Mouse (Mus musculus) lung, embryonic 15.5 days (tissue): Measurements from ENCODE around the gene Ets1. TPM values are rescaled to one million over a fixed set of nuclear protein-coding genes. Genes with fewer than 3 reads are reported as not detected.

Experiments used
- ATAC-seq: fragments of 200-750 bp; cut with Nextera tagmentation; 2 replicates; pipeline ENCODE4 v1.8.0; 2017; ENCODE audit warnings: moderate number of reproducible peaks, borderline replicate concordance; ENCODE audit not compliant: low FRiP score, low TSS enrichment; ENCODE audit errors: extremely low read depth
- H3K27ac ChIP-seq: fragments of 300-500 bp; sonication (generic); 2 replicates; pipeline ENCODE4 v1.5.1; 2015; ENCODE audit warnings: moderate library complexity, mild to moderate bottlenecking, inconsistent platforms
- H3K27me3 ChIP-seq: fragments of 300-500 bp; sonication (generic); 2 replicates; pipeline ENCODE4 v1.6.1; 2015; ENCODE audit warnings: inconsistent platforms
- H3K36me3 ChIP-seq: fragments of 300-500 bp; sonication (generic); 2 replicates; pipeline ENCODE4 v1.6.1; 2015; ENCODE audit warnings: inconsistent platforms
- H3K4me1 ChIP-seq: fragments of 300-500 bp; sonication (generic); 2 replicates; pipeline ENCODE4 v1.6.1; 2015; ENCODE audit warnings: inconsistent platforms
- H3K4me2 ChIP-seq: fragments of 300-500 bp; sonication (generic); 2 replicates; pipeline ENCODE4 v1.6.1; 2015; ENCODE audit warnings: inconsistent platforms, mild to moderate bottlenecking, moderate library complexity
- H3K4me3 ChIP-seq: fragments of 300-500 bp; sonication (generic); 2 replicates; pipeline ENCODE4 v1.5.1; 2015; ENCODE audit warnings: mild to moderate bottlenecking, inconsistent platforms
- H3K9ac ChIP-seq: fragments of 300-500 bp; sonication (generic); 2 replicates; pipeline ENCODE4 v1.6.1; 2015; ENCODE audit warnings: inconsistent platforms
- H3K9me3 ChIP-seq: fragments of 300-500 bp; sonication (generic); 2 replicates; pipeline ENCODE4 v1.6.1; 2016; ENCODE audit warnings: inconsistent platforms
- WGBS: fragments of 180-500 bp; shearing (Covaris S2); methylation state at CpG from one replicate; pipeline ENCODE4 v1.1.7; 2015; 5-methylcytosine and 5-hydroxymethylcytosine counted together
- polyA plus RNA-seq: library from polyadenylated mRNA; unstranded; fragments of >200 nt; fragmentation: Nextera tagmentation; extraction: Ambion mirVana; gene quantifications from 2 replicates; pipeline ENCODE4 v1.2.1, GENCODE M21; 2015

The Ets1 gene
- polyA plus RNA-seq, 1 experiment from 2014 or later: 106 TPM

GRCm38 (mm10) chr9:32710987-32711652 lies 75.1 kb downstream of the Ets1 start:
- H3K9ac ChIP-seq: no peak overlapping the region
- H3K4me3 ChIP-seq: no peak overlapping the region
- 43% methylated on average over 12 of the region's 12 CpGs for WGBS
- H3K27ac ChIP-seq: peak overlapping the region; percentile 20; the same call in 1 of the 2 replicates
- no peak overlapping the region for H3K4me2 ChIP-seq
- no peaks in the 10 kb centered on the region for H3K9me3 ChIP-seq
- H3K36me3 ChIP-seq: no peaks in the 10 kb centered on the region
- H3K4me1 ChIP-seq: peaks cover 84% of the 10 kb centered on the region
- H3K27me3 ChIP-seq: no peaks in the 10 kb centered on the region
- ATAC-seq: peak; percentile 23; the same call in 1 of the 2 replicates

GRCm38 (mm10) chr9:32711768-32712167 lies 75.7 kb downstream of the Ets1 start:
- H3K4me3 ChIP-seq: no peak overlapping the region
- H3K36me3 ChIP-seq: no peaks in the 10 kb centered on the region
- no peak overlapping the region for H3K4me2 ChIP-seq
- no peak overlapping the region for H3K9ac ChIP-seq
- no peaks in the 10 kb centered on the region for H3K27me3 ChIP-seq
- 56% methylated on average over 4 of the region's 4 CpGs for WGBS
- no peak for ATAC-seq
- H3K4me1 ChIP-seq: peaks cover 84% of the 10 kb centered on the region
- no peak overlapping the region for H3K27ac ChIP-seq
- no peaks in the 10 kb centered on the region for H3K9me3 ChIP-seq

- H3K4me3 ChIP-seq: no peak overlapping the region
- peak overlapping the region; percentile 25; the same call in 1 of the 2 replicates for H3K27ac ChIP-seq
- H3K4me2 ChIP-seq: no peak overlapping the region
- no peaks in the 10 kb centered on the region for H3K9me3 ChIP-seq
- WGBS: 80% methylated on average over 7 of the region's 7 CpGs
- H3K9ac ChIP-seq: no peak overlapping the region
- no peaks in the 10 kb centered on the region for H3K36me3 ChIP-seq
- no peak for ATAC-seq
- peaks cover 84% of the 10 kb centered on the region for H3K4me1 ChIP-seq
- no peaks in the 10 kb centered on the region for H3K27me3 ChIP-seq
Observed at GRCm38 (mm10) chr9:32712383-32712910, 76.4 kb downstream of the Ets1 start.

GRCm38 (mm10) chr9:32713106-32713505 lies 77.1 kb downstream of the Ets1 start:
- H3K9me3 ChIP-seq: no peaks in the 10 kb centered on the region
- 47% methylated on average over 1 of the region's 1 CpGs for WGBS
- 0 out of 2 replicates have a peak overlapping the region, but pooled peaks have one; percentile 25 for H3K27ac ChIP-seq
- H3K4me3 ChIP-seq: no peak overlapping the region
- ATAC-seq: no peak
- no peaks in the 10 kb centered on the region for H3K27me3 ChIP-seq
- no peak overlapping the region for H3K4me2 ChIP-seq
- H3K9ac ChIP-seq: no peak overlapping the region
- peaks cover 88% of the 10 kb centered on the region for H3K4me1 ChIP-seq
- H3K36me3 ChIP-seq: no peaks in the 10 kb centered on the region

GRCm38 (mm10) chr9:32713790-32714189 lies 77.8 kb downstream of the Ets1 start:
- H3K27me3 ChIP-seq: no peaks in the 10 kb centered on the region
- ATAC-seq: no peak
- H3K4me2 ChIP-seq: no peak overlapping the region
- no peak overlapping the region for H3K4me3 ChIP-seq
- no peaks in the 10 kb centered on the region for H3K36me3 ChIP-seq
- WGBS: 50% methylated on average over 4 of the region's 4 CpGs
- peaks cover 88% of the 10 kb centered on the region for H3K4me1 ChIP-seq
- H3K9me3 ChIP-seq: no peaks in the 10 kb centered on the region
- H3K9ac ChIP-seq: no peak overlapping the region
- H3K27ac ChIP-seq: no peak overlapping the region

GRCm38 (mm10) chr9:32714487-32714886 lies 78.5 kb downstream of the Ets1 start:
- H3K4me1 ChIP-seq: peaks cover 88% of the 10 kb centered on the region
- no peaks in the 10 kb centered on the region for H3K36me3 ChIP-seq
- H3K9ac ChIP-seq: no peak overlapping the region
- no peak overlapping the region for H3K4me2 ChIP-seq
- no peak for ATAC-seq
- no peaks in the 10 kb centered on the region for H3K9me3 ChIP-seq
- no peak overlapping the region for H3K27ac ChIP-seq
- 75% methylated on average over 7 of the region's 7 CpGs for WGBS
- H3K4me3 ChIP-seq: no peak overlapping the region
- no peaks in the 10 kb centered on the region for H3K27me3 ChIP-seq

- Histone ChIP-seq H3K9ac (no peak overlapping the region), H3K9me3 (no peaks in the 10 kb centered on the region), H3K4me3 (no peak overlapping the region), H3K36me3 (no peaks in the 10 kb centered on the region), H3K27ac (peak overlapping the region; percentile 72), H3K4me2 (no peak overlapping the region), H3K27me3 (no peaks in the 10 kb centered on the region), H3K4me1 (peaks cover 88% of the 10 kb centered on the region)
- WGBS: 52% methylated on average over 9 of the region's 9 CpGs
- peak; percentile 54; the same call in 1 of the 2 replicates for ATAC-seq
Observed at GRCm38 (mm10) chr9:32715806-32716466, 79.9 kb downstream of the Ets1 start.

- peak overlapping the region; percentile 2; the same call in 1 of the 2 replicates for H3K4me2 ChIP-seq
Observed at GRCm38 (mm10) chr9:32717268-32717920, 81.4 kb downstream of the Ets1 start.

GRCm38 (mm10) chr9:32717931-32718820 lies 82.2 kb downstream of the Ets1 start:
- peak; percentile 43; the same call in 1 of the 2 replicates for ATAC-seq
- H3K27me3 ChIP-seq: no peaks in the 10 kb centered on the region
- 28% methylated on average over 9 of the region's 9 CpGs for WGBS

More at GRCm38 (mm10) chr9:32717268-32717920, 81.4 kb downstream of the Ets1 start:
- 46% methylated on average over 12 of the region's 12 CpGs for WGBS
- no peak for ATAC-seq
- Histone ChIP-seq H3K27ac (peak overlapping the region; percentile 84), H3K9ac (no peak overlapping the region; the same call in 1 of the 2 replicates), H3K4me3 (no peak overlapping the region), H3K36me3 (no peaks in the 10 kb centered on the region), H3K27me3 (no peaks in the 10 kb centered on the region), H3K4me1 (peaks cover 87% of the 10 kb centered on the region), H3K9me3 (no peaks in the 10 kb centered on the region)

GRCm38 (mm10) chr9:32718868-32719267 lies 82.8 kb downstream of the Ets1 start:
- Histone ChIP-seq H3K4me1 (peaks cover 77% of the 10 kb centered on the region), H3K27me3 (no peaks in the 10 kb centered on the region), H3K27ac (no peak overlapping the region), H3K4me2 (no peak overlapping the region), H3K4me3 (no peak overlapping the region), H3K9me3 (no peaks in the 10 kb centered on the region), H3K9ac (no peak overlapping the region), H3K36me3 (0 out of 2 replicates have a peak, but pooled peaks cover 2% of the 10 kb centered on the region)
- WGBS: 83% methylated on average over 4 of the region's 4 CpGs
- ATAC-seq: no peak

More at GRCm38 (mm10) chr9:32717931-32718820, 82.2 kb downstream of the Ets1 start:
- H3K27ac ChIP-seq: peak overlapping the region; percentile 84
- H3K4me1 ChIP-seq: peaks cover 80% of the 10 kb centered on the region
- 0 out of 2 replicates have a peak, but pooled peaks cover 2% of the 10 kb centered on the region for H3K36me3 ChIP-seq
- H3K9me3 ChIP-seq: no peaks in the 10 kb centered on the region
- H3K9ac ChIP-seq: no peak overlapping the region; the same call in 1 of the 2 replicates
- H3K4me3 ChIP-seq: no peak overlapping the region
- no peak overlapping the region for H3K4me2 ChIP-seq

- no peaks in the 10 kb centered on the region for H3K9me3 ChIP-seq
- H3K36me3 ChIP-seq: 0 out of 2 replicates have a peak, but pooled peaks cover 2% of the 10 kb centered on the region
- no peak overlapping the region for H3K9ac ChIP-seq
- no peak for ATAC-seq
- H3K4me1 ChIP-seq: peaks cover 80% of the 10 kb centered on the region
- no peak overlapping the region for H3K4me2 ChIP-seq
- peak overlapping the region; percentile 26; the same call in 1 of the 2 replicates for H3K27ac ChIP-seq
- no peaks in the 10 kb centered on the region for H3K27me3 ChIP-seq
- no peak overlapping the region for H3K4me3 ChIP-seq
- WGBS: 37% methylated on average over 3 of the region's 3 CpGs
Observed at GRCm38 (mm10) chr9:32719941-32720263, 83.9 kb downstream of the Ets1 start.
